In genomic region chr15:12617220-12617619, GRCm38 (mm10) we compare ENCODE assay signal across 11 mouse cellular contexts.
DNase-seq lines count a peak whose midpoint lies in the region; ATAC-seq and TF ChIP-seq lines count a peak whose summit lies in the region.
"Had no signal": no experiment of that assay in that cellular context is flagged by ENCODE, and none has a peak within 500 bp of the region (broad histone marks: within the 10 kb centered on the region; RNA-seq: fewer than 3 reads in every experiment).

No protein-coding gene starts in this region.

- H3K79me2 ChIP-seq in liver, adult 2 months (ENCODE audit: control insufficient read depth, insufficient read depth, low read length): no peaks in the 10 kb centered on the region

- no peaks in the 10 kb centered on the region for H3K27me3 ChIP-seq in liver, adult 2 months (ENCODE audit: control insufficient read depth, insufficient read depth, low read length)
- H3K27me3 ChIP-seq in heart, postnatal 0 days (ENCODE audit: control insufficient read depth, insufficient read depth, low read length): no peaks in the 10 kb centered on the region
- H3K27me3 ChIP-seq in forebrain, embryonic 16.5 days (replicated peaks; ENCODE audit: control insufficient read depth, insufficient read depth, low read length): no peaks in the 10 kb centered on the region
- H3K27me3 ChIP-seq: forebrain, embryonic 15.5 days had no signal

- WGBS in liver, adult 2 months: 24% methylated on average over 8 of the region's 8 CpGs
- WGBS in heart, postnatal 0 days: 32% methylated on average over 8 of the region's 8 CpGs
- 74% methylated on average over 8 of the region's 8 CpGs for WGBS in forebrain, embryonic 16.5 days

- no peak for TF ChIP-seq POLR2A in liver, adult 2 months (IDR thresholded peaks at IDR 0.05; ENCODE audit: extremely low read depth, insufficient read depth, low read length)

- no peak overlapping the region for H3K4me2 ChIP-seq in heart, postnatal 0 days (ENCODE audit: low read depth, low read length)
- no peak overlapping the region for H3K4me2 ChIP-seq in forebrain, embryonic 16.5 days (ENCODE audit: low read length)
- H3K4me2 ChIP-seq: forebrain, embryonic 15.5 days had no signal

- no peak for TF ChIP-seq EP300 in heart, postnatal 0 days (IDR thresholded peaks at IDR 0.05; ENCODE audit: low read depth)

- 0 out of 2 replicates have a peak, but pooled peaks have one; percentile 39 for ATAC-seq in heart, postnatal 0 days (ENCODE audit: insufficient read depth, low read depth)
- ATAC-seq in megakaryocyte-erythroid progenitor cell, adult 5-6 weeks (replicated peaks; ENCODE audit: low FRiP score, low TSS enrichment, poor library complexity, severe bottlenecking): 0 out of 2 replicates have a peak, but pooled peaks have one; percentile 47
- ATAC-seq in forebrain, embryonic 16.5 days: no peak
- ATAC-seq: forebrain, embryonic 15.5 days; intestine, embryonic 16.5 days had no signal

- peak; percentile 38 for DNase-seq in gastrocnemius, adult 2 months
- DNase-seq in gastrocnemius, postnatal 10 days: no peak
- peak; percentile 0 for DNase-seq in liver, adult 2 months (ENCODE audit: extremely low read depth, low read depth, low spot score)
- no peak for DNase-seq in liver
- no peak for DNase-seq in heart, postnatal 0 days (ENCODE audit: low spot score)
- DNase-seq in left cerebral cortex, postnatal 36 days (ENCODE audit: low spot score in 2 of 2): no peak
- DNase-seq: embryo, embryonic 11 days had no signal

- peak overlapping the region; percentile 41 for H3K4me3 ChIP-seq in gastrocnemius, adult 2 months
- no peak overlapping the region for H3K4me3 ChIP-seq in liver, adult 2 months (ENCODE audit: insufficient read depth, low read depth, low read length)
- H3K4me3 ChIP-seq in heart, postnatal 0 days (ENCODE audit: low read depth, low read length): no peak overlapping the region
- H3K4me3 ChIP-seq in forebrain, embryonic 16.5 days (replicated peaks; ENCODE audit: low read length): no peak overlapping the region
- H3K4me3 ChIP-seq: forebrain, embryonic 15.5 days had no signal

- no peak for TF ChIP-seq CTCF in gastrocnemius, adult 2 months (IDR thresholded peaks at IDR 0.05)
- TF ChIP-seq CTCF in liver, adult 2 months (IDR thresholded peaks at IDR 0.05; ENCODE audit: low read depth, low read length): no peak
- no peak for TF ChIP-seq CTCF in heart, postnatal 0 days (IDR thresholded peaks at IDR 0.05; ENCODE audit: low read depth)

- peak overlapping the region; percentile 54; the same call in 1 of the 2 replicates for H3K27ac ChIP-seq in gastrocnemius, adult 2 months
- H3K27ac ChIP-seq in liver, adult 2 months (replicated peaks; ENCODE audit: insufficient read depth, low read depth, low read length): no peak overlapping the region
- no peak overlapping the region for H3K27ac ChIP-seq in heart, postnatal 0 days (ENCODE audit: low read depth)
- H3K27ac ChIP-seq in forebrain, embryonic 16.5 days (ENCODE audit: low read length): no peak overlapping the region
- H3K27ac ChIP-seq: forebrain, embryonic 15.5 days had no signal

- no peaks in the 10 kb centered on the region for H3K36me3 ChIP-seq in liver, adult 2 months (ENCODE audit: control insufficient read depth, insufficient read depth, low read length)
- no peaks in the 10 kb centered on the region for H3K36me3 ChIP-seq in heart, postnatal 0 days (replicated peaks; ENCODE audit: control insufficient read depth, insufficient read depth, low read length)
- no peaks in the 10 kb centered on the region for H3K36me3 ChIP-seq in forebrain, embryonic 16.5 days (ENCODE audit: control insufficient read depth, insufficient read depth)
- H3K36me3 ChIP-seq: forebrain, embryonic 15.5 days had no signal

- H3K9ac ChIP-seq in liver, adult 2 months (ENCODE audit: low read depth, low read length): no peak overlapping the region
- no peak overlapping the region for H3K9ac ChIP-seq in heart, postnatal 0 days (replicated peaks; ENCODE audit: low read depth, low read length)
- no peak overlapping the region for H3K9ac ChIP-seq in forebrain, embryonic 16.5 days (replicated peaks; ENCODE audit: low read depth, low read length)
- H3K9ac ChIP-seq: forebrain, embryonic 15.5 days had no signal

- intact Hi-C loops in gastrocnemius, adult 2 months (cut with DNase I): no loop called here
- intact Hi-C loops in left cerebral cortex, postnatal 36 days (cut with DNase I): no loop called here

- no peaks in the 10 kb centered on the region for H3K9me3 ChIP-seq in heart, postnatal 0 days (replicated peaks; ENCODE audit: control insufficient read depth, low read length)
- no peaks in the 10 kb centered on the region for H3K9me3 ChIP-seq in forebrain, embryonic 16.5 days (ENCODE audit: control insufficient read depth, low read length)
- H3K9me3 ChIP-seq: forebrain, embryonic 15.5 days had no signal

- H3K4me1 ChIP-seq in liver, adult 2 months (ENCODE audit: control insufficient read depth, insufficient read depth, low read length): no peaks in the 10 kb centered on the region
- H3K4me1 ChIP-seq in heart, postnatal 0 days (ENCODE audit: control insufficient read depth, insufficient read depth): peaks cover 13% of the 10 kb centered on the region
- peaks cover 9% of the 10 kb centered on the region for H3K4me1 ChIP-seq in forebrain, embryonic 16.5 days (replicated peaks; ENCODE audit: control insufficient read depth, insufficient read depth, low read length)

Comparison
In these comparisons a context has a peak if more than half of its experiments do, and no peak if none do; other contexts are left out.
1. DNase-seq: peak in gastrocnemius, adult 2 months (single experiment) and liver, adult 2 months (single experiment); none in gastrocnemius, postnatal 10 days (single experiment), liver (single experiment), heart, postnatal 0 days (single experiment) and left cerebral cortex, postnatal 36 days (0 of 2).